Mouse (Mus musculus) CH12.LX (cell line): ENCODE measurements around the gene Arpc1a.

Source experiments
- CTCF ChIP-seq, 2 experiments: IDR thresholded peaks in 1 of 2; conservative IDR thresholded peaks in 1 of 2; 2 replicates each; pipeline ENCODE4 v1.5.1; 2011 to 2012; ENCODE audit warnings: low read depth in 2 of 2, low read length in 2 of 2, improper control_type of control experiment in 1 of 2, inconsistent platforms in 1 of 2, mild to moderate bottlenecking in 1 of 2, moderate library complexity in 1 of 2
- EP300 ChIP-seq: IDR thresholded peaks from 2 replicates; pipeline ENCODE4 v1.6.1; 2011; ENCODE audit warnings: low read length, improper control_type of control experiment
- JUND ChIP-seq: conservative IDR thresholded peaks from 2 replicates; pipeline ENCODE4 v1.6.1; 2011; ENCODE audit warnings: low read depth, low read length, improper control_type of control experiment
- KAT2A ChIP-seq: IDR thresholded peaks from 2 replicates; pipeline ENCODE4 v1.6.1; 2012; ENCODE audit warnings: low read length, improper control_type of control experiment, inconsistent platforms; ENCODE audit not compliant: insufficient replicate concordance
- MAZ ChIP-seq: IDR thresholded peaks from 2 replicates; pipeline ENCODE4 v1.6.1; 2012; ENCODE audit warnings: low read depth, mild to moderate bottlenecking, inconsistent platforms, low read length, improper control_type of control experiment, moderate library complexity
- POLR2A ChIP-seq: IDR thresholded peaks from 2 replicates; pipeline ENCODE4 v1.6.1; 2011; ENCODE audit warnings: low read depth, mild to moderate bottlenecking, improper control_type of control experiment, low read length
- POLR2AphosphoS2 ChIP-seq: IDR thresholded peaks from 2 replicates; pipeline ENCODE4 v1.6.1; 2011; ENCODE audit warnings: low read depth, low read length, improper control_type of control experiment
- RCOR1 ChIP-seq: conservative IDR thresholded peaks from 2 replicates; pipeline ENCODE4 v1.6.1; 2012; ENCODE audit warnings: low read depth, mild to moderate bottlenecking, inconsistent platforms, low read length, improper control_type of control experiment
- ZC3H11A ChIP-seq: IDR thresholded peaks from 2 replicates; pipeline ENCODE4 v1.6.1; 2012; ENCODE audit warnings: low read depth, mild to moderate bottlenecking, inconsistent platforms, low read length, improper control_type of control experiment
- ZNF384 ChIP-seq: IDR thresholded peaks from 2 replicates; pipeline ENCODE4 v1.6.1; 2012; ENCODE audit warnings: low read depth, low read length, improper control_type of control experiment, inconsistent platforms

DNA sequence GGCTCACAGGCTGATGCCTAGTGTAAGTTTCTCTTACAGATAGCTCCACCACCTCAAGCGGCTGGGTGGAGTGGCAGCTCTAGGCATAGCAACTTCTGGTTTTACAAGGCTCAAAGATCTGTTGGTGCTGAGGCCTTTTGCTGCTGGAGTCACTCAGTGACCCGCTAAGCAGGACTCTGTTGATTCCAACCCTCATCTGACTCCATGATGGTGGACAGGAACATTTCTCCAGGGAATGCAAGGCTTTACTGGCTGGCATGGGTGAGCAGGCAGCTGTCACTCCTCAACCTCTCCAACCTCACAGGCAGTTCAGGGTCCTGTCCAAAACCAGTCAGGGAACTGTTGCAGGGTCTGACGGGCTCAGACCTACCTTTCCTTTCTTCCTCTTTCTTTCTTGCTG lies 47.4 kb downstream of the Arpc1a start:
- no peak for TF ChIP-seq KAT2A
- TF ChIP-seq ZNF384 = no peak
- TF ChIP-seq CTCF (conservative IDR thresholded peaks at IDR 0.05 in 1 of 2, IDR thresholded peaks at IDR 0.05 in 1 of 2; ENCODE audit: low read depth in 2 of 2, low read length in 2 of 2) = no peak
- TF ChIP-seq POLR2A = no peak; the same call in 1 of the 2 replicates
- TF ChIP-seq POLR2AphosphoS2 = peak; percentile 51; the same call in 1 of the 2 replicates
- no peak for TF ChIP-seq MAZ
- TF ChIP-seq EP300 = no peak
- no peak for TF ChIP-seq RCOR1
- TF ChIP-seq ZC3H11A = no peak
- TF ChIP-seq JUND = no peak
